Mouse (Mus musculus) forebrain, embryonic 12.5 days (tissue): ENCODE data around the gene Cacnb4. TPM values are rescaled to one million over a fixed set of nuclear protein-coding genes. Genes with fewer than 3 reads are reported as not detected.

Experiments used
- ATAC-seq: fragments of 200-750 bp; cut with Nextera tagmentation; 2 replicates; pipeline ENCODE4 v1.8.0; 2017; ENCODE audit warnings: moderate TSS enrichment; ENCODE audit not compliant: low FRiP score
- H3K27ac ChIP-seq: fragments of 300-500 bp; sonication (generic); 2 replicates; pipeline ENCODE4 v1.5.1; 2016; ENCODE audit warnings: mild to moderate bottlenecking
- H3K27me3 ChIP-seq: fragments of 300-500 bp; sonication (generic); 2 replicates; pipeline ENCODE4 v1.6.1; 2016; ENCODE audit warnings: mild to moderate bottlenecking
- H3K36me3 ChIP-seq: fragments of 300-500 bp; sonication (generic); replicated peaks from 2 replicates; pipeline ENCODE4 v1.6.1; 2016; ENCODE audit warnings: mild to moderate bottlenecking
- H3K4me1 ChIP-seq: fragments of 300-500 bp; sonication (generic); 2 replicates; pipeline ENCODE4 v1.6.1; 2016
- H3K4me2 ChIP-seq: fragments of 300-500 bp; sonication (generic); 2 replicates; pipeline ENCODE4 v1.6.1; 2016; ENCODE audit warnings: mild to moderate bottlenecking, moderate library complexity
- H3K4me3 ChIP-seq: fragments of 300-500 bp; sonication (generic); replicated peaks from 2 replicates; pipeline ENCODE4 v1.5.1; 2016; ENCODE audit warnings: mild to moderate bottlenecking
- H3K9ac ChIP-seq: fragments of 300-500 bp; sonication (generic); 2 replicates; pipeline ENCODE4 v1.6.1; 2016; ENCODE audit warnings: mild to moderate bottlenecking
- H3K9me3 ChIP-seq: fragments of 300-500 bp; sonication (generic); 2 replicates; pipeline ENCODE4 v1.6.1; 2016
- WGBS: fragments of 180-500 bp; shearing (Covaris S2); methylation state at CpG from one replicate; pipeline ENCODE4 v1.1.7; 2016; 5-methylcytosine and 5-hydroxymethylcytosine counted together
- polyA plus RNA-seq: library from polyadenylated mRNA; unstranded; fragments of >200 nt; fragmentation: Nextera tagmentation; extraction: Ambion mirVana; gene quantifications from 2 replicates; pipeline ENCODE4 v1.2.1, GENCODE M21; 2016

Cacnb4 gene
- polyA plus RNA-seq, 1 experiment from 2014 or later, result 4.1 TPM

DNA sequence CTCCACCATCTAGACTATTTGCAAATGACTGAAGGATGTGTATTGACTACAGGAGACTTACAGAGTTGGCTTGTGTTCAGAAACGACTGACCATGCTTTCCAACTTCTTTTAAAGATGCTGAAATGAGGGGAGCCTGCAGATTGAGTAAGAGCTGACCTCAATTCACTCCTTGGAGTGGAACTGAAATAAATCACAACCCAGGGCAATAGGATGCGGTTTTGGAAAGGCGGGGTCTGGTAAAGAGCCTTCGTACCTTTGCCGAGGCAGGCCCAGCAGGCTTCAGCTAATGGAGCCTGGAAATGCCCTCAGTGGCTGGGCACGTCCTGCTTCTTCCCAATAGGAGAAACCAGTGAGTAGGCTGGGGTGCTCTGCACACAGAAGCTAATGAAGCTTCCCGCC lies 147.4 kb downstream of the Cacnb4 start:
- ATAC-seq, result no peak
- WGBS, result 89% methylated on average over 7 of the region's 7 CpGs
- no peak overlapping the region for H3K9ac ChIP-seq
- no peaks in the 10 kb centered on the region for H3K4me1 ChIP-seq
- H3K27me3 ChIP-seq, result no peaks in the 10 kb centered on the region
- no peak overlapping the region for H3K27ac ChIP-seq
- no peaks in the 10 kb centered on the region for H3K36me3 ChIP-seq
- H3K4me2 ChIP-seq, result no peak overlapping the region
- no peaks in the 10 kb centered on the region for H3K9me3 ChIP-seq
- H3K4me3 ChIP-seq, result no peak overlapping the region

DNA sequence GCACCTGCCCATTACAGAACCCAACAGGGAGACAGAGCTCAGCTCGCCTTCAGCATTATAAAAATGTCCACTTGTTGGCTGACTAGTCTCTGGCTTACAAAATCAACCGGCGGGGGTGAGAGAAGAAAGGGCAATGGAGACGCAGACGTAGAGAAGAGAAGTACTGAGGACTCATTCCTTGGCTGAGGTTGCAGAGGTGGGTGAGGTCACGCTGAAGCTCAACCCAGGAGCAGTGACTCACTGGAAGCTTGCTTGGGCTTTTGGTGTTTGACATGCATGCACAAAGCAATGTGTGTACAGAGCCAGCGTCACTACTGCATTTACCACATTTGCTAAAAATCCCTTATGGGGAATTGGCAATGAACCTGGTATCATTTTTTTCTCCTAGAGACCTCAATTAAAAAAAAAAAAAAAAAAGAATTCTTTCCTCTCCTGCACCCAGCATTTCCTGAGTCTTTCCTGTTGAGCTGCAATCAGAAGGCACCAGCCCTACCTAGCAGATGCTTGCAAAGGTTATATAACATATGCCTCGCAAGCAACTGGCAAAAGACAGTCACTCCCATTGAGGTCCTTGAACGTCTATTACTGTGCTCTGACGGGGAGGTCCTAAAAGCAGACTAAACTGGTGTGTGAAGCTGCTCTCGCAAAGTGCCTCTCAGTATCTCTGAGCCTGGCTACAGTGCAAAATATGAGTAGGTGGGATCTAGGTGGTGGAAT lies 150.6 kb downstream of the Cacnb4 start:
- Histone ChIP-seq H3K36me3 (no peaks in the 10 kb centered on the region), H3K9me3 (no peaks in the 10 kb centered on the region), H3K9ac (no peak overlapping the region), H3K27me3 (no peaks in the 10 kb centered on the region), H3K27ac (no peak overlapping the region), H3K4me1 (no peaks in the 10 kb centered on the region), H3K4me2 (no peak overlapping the region), H3K4me3 (no peak overlapping the region)
- ATAC-seq, result no peak
- WGBS, result 86% methylated on average over 11 of the region's 11 CpGs

- no peaks in the 10 kb centered on the region for H3K27me3 ChIP-seq
- no peak overlapping the region for H3K4me2 ChIP-seq
- H3K4me1 ChIP-seq, result no peaks in the 10 kb centered on the region
- H3K9ac ChIP-seq, result no peak overlapping the region
- H3K9me3 ChIP-seq, result no peaks in the 10 kb centered on the region
- no peak overlapping the region for H3K27ac ChIP-seq
- no peak overlapping the region for H3K4me3 ChIP-seq
- WGBS, result 94% methylated on average over 7 of the region's 7 CpGs
- H3K36me3 ChIP-seq, result no peaks in the 10 kb centered on the region
- ATAC-seq, result no peak
Measured at GRCm38 (mm10) chr2:52523056-52523715, 153.4 kb downstream of the Cacnb4 start.

- no peaks in the 10 kb centered on the region for H3K36me3 ChIP-seq
- no peak overlapping the region for H3K4me2 ChIP-seq
- H3K27ac ChIP-seq, result no peak overlapping the region
- H3K4me3 ChIP-seq, result no peak overlapping the region
- H3K9me3 ChIP-seq, result no peaks in the 10 kb centered on the region
- H3K9ac ChIP-seq, result no peak overlapping the region
- WGBS, result 92% methylated on average over 1 of the region's 1 CpGs
- H3K27me3 ChIP-seq, result no peaks in the 10 kb centered on the region
- H3K4me1 ChIP-seq, result no peaks in the 10 kb centered on the region
- no peak for ATAC-seq
Measured at GRCm38 (mm10) chr2:52521012-52521411, 155.6 kb downstream of the Cacnb4 start.

- ATAC-seq, result no peak
- WGBS, result 90% methylated on average over 4 of the region's 4 CpGs
Measured at GRCm38 (mm10) chr2:52518740-52519139, 157.9 kb downstream of the Cacnb4 start.

GRCm38 (mm10) chr2:52516534-52516933 lies 160.1 kb downstream of the Cacnb4 start:
- H3K36me3 ChIP-seq, result no peaks in the 10 kb centered on the region
- ATAC-seq, result no peak
- WGBS, result 86% methylated on average over 3 of the region's 3 CpGs
- no peaks in the 10 kb centered on the region for H3K9me3 ChIP-seq
- H3K27me3 ChIP-seq, result 0 out of 2 replicates have a peak, but pooled peaks cover 4% of the 10 kb centered on the region
- H3K9ac ChIP-seq, result no peak overlapping the region
- no peak overlapping the region for H3K4me3 ChIP-seq
- peaks cover 10% of the 10 kb centered on the region for H3K4me1 ChIP-seq
- no peak overlapping the region for H3K27ac ChIP-seq
- no peak overlapping the region for H3K4me2 ChIP-seq

More at GRCm38 (mm10) chr2:52518740-52519139, 157.9 kb downstream of the Cacnb4 start:
- Histone ChIP-seq H3K4me2 (no peak overlapping the region), H3K4me1 (0 out of 2 replicates have a peak, but pooled peaks cover 3% of the 10 kb centered on the region), H3K27me3 (no peaks in the 10 kb centered on the region), H3K27ac (no peak overlapping the region), H3K9ac (no peak overlapping the region), H3K4me3 (no peak overlapping the region), H3K36me3 (no peaks in the 10 kb centered on the region), H3K9me3 (no peaks in the 10 kb centered on the region)

- Histone ChIP-seq H3K9me3 (no peaks in the 10 kb centered on the region), H3K27me3 (0 out of 2 replicates have a peak, but pooled peaks cover 4% of the 10 kb centered on the region), H3K4me1 (peaks cover 10% of the 10 kb centered on the region), H3K4me3 (no peak overlapping the region), H3K27ac (no peak overlapping the region), H3K36me3 (no peaks in the 10 kb centered on the region), H3K4me2 (no peak overlapping the region), H3K9ac (no peak overlapping the region)
- WGBS, result 70% methylated on average over 3 of the region's 3 CpGs
- no peak for ATAC-seq
Measured at GRCm38 (mm10) chr2:52512865-52513388, 163.7 kb downstream of the Cacnb4 start.

GRCm38 (mm10) chr2:52512206-52512605 lies 164.4 kb downstream of the Cacnb4 start:
- Histone ChIP-seq H3K9me3 (no peaks in the 10 kb centered on the region), H3K4me2 (peak overlapping the region; percentile 40), H3K36me3 (no peaks in the 10 kb centered on the region), H3K27me3 (0 out of 2 replicates have a peak, but pooled peaks cover 4% of the 10 kb centered on the region), H3K27ac (no peak overlapping the region), H3K4me3 (no peak overlapping the region), H3K4me1 (peaks cover 10% of the 10 kb centered on the region), H3K9ac (no peak overlapping the region)
- WGBS, result 19% methylated on average over 3 of the region's 3 CpGs
- ATAC-seq, result peak; percentile 60; the same call in 1 of the 2 replicates

GRCm38 (mm10) chr2:52511799-52512198 lies 164.8 kb downstream of the Cacnb4 start:
- WGBS, result 10% methylated on average over 13 of the region's 13 CpGs
- peaks cover 10% of the 10 kb centered on the region for H3K4me1 ChIP-seq
- no peak overlapping the region for H3K4me3 ChIP-seq
- H3K4me2 ChIP-seq, result peak overlapping the region; percentile 40
- ATAC-seq, result peak; percentile 65; the same call in 1 of the 2 replicates
- H3K27ac ChIP-seq, result peak overlapping the region; percentile 53; the same call in 1 of the 2 replicates
- H3K27me3 ChIP-seq, result 0 out of 2 replicates have a peak, but pooled peaks cover 4% of the 10 kb centered on the region
- no peaks in the 10 kb centered on the region for H3K9me3 ChIP-seq
- no peaks in the 10 kb centered on the region for H3K36me3 ChIP-seq
- H3K9ac ChIP-seq, result no peak overlapping the region

- ATAC-seq, result no peak
- no peak overlapping the region for H3K4me3 ChIP-seq
- WGBS, result 75% methylated on average over 19 of the region's 19 CpGs
Measured at GRCm38 (mm10) chr2:52509779-52510500, 166.7 kb downstream of the Cacnb4 start.

GRCm38 (mm10) chr2:52505164-52505563 lies 171.5 kb downstream of the Cacnb4 start:
- WGBS, result 81% methylated on average over 2 of the region's 2 CpGs
- no peaks in the 10 kb centered on the region; the same call in 1 of the 2 replicates for H3K4me1 ChIP-seq
- no peaks in the 10 kb centered on the region for H3K27me3 ChIP-seq
- H3K4me3 ChIP-seq, result no peak overlapping the region
- H3K36me3 ChIP-seq, result no peaks in the 10 kb centered on the region
- no peak overlapping the region for H3K9ac ChIP-seq
- no peak overlapping the region for H3K4me2 ChIP-seq
- ATAC-seq, result no peak
- H3K9me3 ChIP-seq, result no peaks in the 10 kb centered on the region
- no peak overlapping the region for H3K27ac ChIP-seq

More at GRCm38 (mm10) chr2:52509779-52510500, 166.7 kb downstream of the Cacnb4 start:
- Histone ChIP-seq H3K27me3 (0 out of 2 replicates have a peak, but pooled peaks cover 4% of the 10 kb centered on the region), H3K9ac (no peak overlapping the region), H3K9me3 (no peaks in the 10 kb centered on the region), H3K27ac (no peak overlapping the region), H3K36me3 (no peaks in the 10 kb centered on the region), H3K4me2 (no peak overlapping the region), H3K4me1 (peaks cover 10% of the 10 kb centered on the region)

DNA sequence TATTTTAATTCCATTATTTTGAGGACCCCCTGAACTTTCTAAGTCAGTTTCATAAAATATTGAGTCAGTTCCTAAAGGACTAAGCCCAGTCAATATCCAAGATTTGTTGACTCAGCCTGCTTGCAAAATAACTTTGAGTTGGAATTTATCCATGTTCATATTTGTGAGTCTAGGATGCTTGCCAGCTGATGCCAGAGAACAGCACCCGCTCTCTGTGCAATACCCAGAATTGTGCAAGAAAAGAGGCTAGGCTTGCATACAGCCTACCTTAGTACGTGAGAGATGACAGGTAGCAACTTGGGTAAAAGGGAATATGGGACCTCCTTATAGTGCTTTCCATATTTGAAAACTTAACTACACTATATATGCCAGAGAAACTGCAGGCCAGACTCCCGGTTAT lies 171.9 kb downstream of the Cacnb4 start:
- Histone ChIP-seq H3K36me3 (no peaks in the 10 kb centered on the region), H3K9ac (no peak overlapping the region), H3K4me2 (no peak overlapping the region), H3K27ac (no peak overlapping the region), H3K4me3 (no peak overlapping the region), H3K9me3 (no peaks in the 10 kb centered on the region), H3K27me3 (no peaks in the 10 kb centered on the region), H3K4me1 (no peaks in the 10 kb centered on the region; the same call in 1 of the 2 replicates)
- ATAC-seq, result no peak
- 94% methylated on average over 3 of the region's 3 CpGs for WGBS
